Mouse (Mus musculus) bone marrow macrophage, adult 2 months (primary cell): ENCODE data around the gene Tekt2. TPM values are rescaled to one million over a fixed set of nuclear protein-coding genes. Genes with fewer than 3 reads are reported as not detected.

Experiments used
- H3K27ac ChIP-seq: 2 replicates; pipeline ENCODE4 v1.5.1; 2012; ENCODE audit warnings: low read depth, low read length; ENCODE audit not compliant: insufficient read depth
- H3K4me1 ChIP-seq: 2 replicates; pipeline ENCODE4 v1.6.1; 2012; ENCODE audit warnings: low read length; ENCODE audit not compliant: control insufficient read depth, insufficient read depth
- H3K4me3 ChIP-seq: 2 replicates; pipeline ENCODE4 v1.5.1; 2012; ENCODE audit warnings: mild to moderate bottlenecking, low read length, moderate library complexity; ENCODE audit not compliant: insufficient read depth
- CTCF ChIP-seq: IDR thresholded peaks from 2 replicates; pipeline ENCODE4 v1.5.1; 2012; ENCODE audit warnings: low read depth, mild to moderate bottlenecking, low read length, moderate library complexity
- POLR2A ChIP-seq: IDR thresholded peaks from 2 replicates; pipeline ENCODE4 v1.6.1; 2012; ENCODE audit warnings: mild to moderate bottlenecking, low read depth, low read length, borderline replicate concordance
- polyA plus RNA-seq: library from polyadenylated mRNA; stranded (reverse); fragments of >200 nt; gene quantifications from 2 replicates; pipeline ENCODE4 v1.2.4, GENCODE M21; 2012; ENCODE audit not compliant: missing spikeins, insufficient read depth, insufficient read length

The Tekt2 gene
- polyA plus RNA-seq, 1 experiment: 0.86 TPM

DNA sequence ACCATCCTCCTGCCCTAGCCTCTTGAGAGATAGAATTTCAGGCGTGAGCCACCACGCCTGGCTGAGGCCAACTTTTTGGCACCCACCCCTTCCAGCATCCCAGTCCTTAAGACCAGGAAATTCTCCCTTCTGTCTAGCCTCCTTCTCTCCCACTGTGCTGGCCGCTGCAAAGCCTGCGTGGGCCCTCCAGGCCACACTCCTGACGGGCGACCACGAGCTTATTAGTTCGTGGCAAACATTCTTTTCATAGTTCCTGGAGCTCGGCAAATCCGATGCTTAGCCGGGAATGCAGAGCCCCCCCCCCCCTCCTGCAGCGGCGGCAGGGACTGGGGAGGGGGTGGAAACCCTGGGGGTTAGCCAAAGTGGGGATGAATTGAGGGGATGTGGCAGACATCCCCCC, 34.3 kb downstream of the Tekt2 start:
- TF ChIP-seq POLR2A (no peak), CTCF (no peak)
- Histone ChIP-seq H3K27ac (no peak overlapping the region), H3K4me1 (no peaks in the 10 kb centered on the region), H3K4me3 (no peak overlapping the region)

DNA sequence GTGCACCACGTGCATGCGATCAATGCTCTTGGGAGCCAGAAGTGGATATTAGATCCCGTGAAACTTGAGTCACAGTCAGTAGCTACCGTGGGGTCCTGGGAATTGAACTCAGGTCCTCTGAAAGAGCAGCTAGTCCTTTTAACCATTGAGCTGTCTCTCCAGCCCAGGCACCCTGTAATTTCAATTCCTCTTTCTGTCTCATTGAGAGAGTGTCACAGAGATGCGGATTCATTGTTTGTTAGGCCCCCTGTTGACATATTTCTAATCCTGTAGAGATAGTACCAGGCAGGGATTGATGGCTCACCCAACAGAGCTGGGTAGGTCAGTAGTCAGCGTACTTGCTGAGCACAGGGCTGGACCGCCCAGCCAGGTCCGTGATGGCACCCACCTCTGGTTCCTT, 35.2 kb downstream of the Tekt2 start:
- Histone ChIP-seq H3K4me3 (no peak overlapping the region), H3K27ac (no peak overlapping the region), H3K4me1 (no peaks in the 10 kb centered on the region)
- TF ChIP-seq POLR2A (no peak), CTCF (no peak)

GRCm38 (mm10) chr4:126288085-126288666, 37.3 kb downstream of the Tekt2 start:
- Histone ChIP-seq H3K4me3 (peak overlapping the region; percentile 13), H3K27ac (no peak overlapping the region), H3K4me1 (no peaks in the 10 kb centered on the region)
- no peak for TF ChIP-seq CTCF
- TF ChIP-seq POLR2A: no peak

DNA sequence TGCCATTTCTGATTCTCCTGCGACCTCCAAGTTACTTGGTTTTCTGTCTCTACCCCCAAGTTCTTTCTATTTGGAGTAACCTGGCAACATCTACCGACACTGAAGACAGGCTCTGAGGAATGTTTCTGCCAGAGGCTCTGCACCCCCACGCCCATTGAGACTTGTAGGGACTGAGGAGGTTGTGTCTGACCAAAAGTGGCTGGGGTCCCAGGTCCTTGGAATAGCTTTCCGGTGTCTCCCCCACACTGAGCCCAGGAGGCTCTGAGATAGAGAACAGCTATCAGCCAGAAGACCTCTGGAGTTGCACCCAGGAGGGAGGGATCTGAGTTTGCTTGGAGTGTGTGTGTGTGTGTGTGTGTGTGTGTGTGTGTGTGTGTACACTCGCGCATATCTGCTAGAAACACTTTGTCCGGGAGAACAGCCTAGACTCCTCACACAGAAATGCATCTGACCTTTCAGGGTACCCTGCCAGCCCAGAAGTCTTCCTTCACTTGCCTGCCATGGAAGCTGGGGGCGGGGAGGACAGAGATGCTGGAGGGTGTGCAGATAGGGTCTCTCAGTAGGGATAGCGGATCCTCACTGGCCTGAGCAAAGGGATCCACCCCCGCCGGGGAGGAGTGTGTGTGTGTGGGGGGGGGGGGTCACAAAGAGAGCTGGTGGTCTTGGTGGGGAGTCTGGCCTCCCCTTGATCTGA, 38.0 kb downstream of the Tekt2 start:
- no peaks in the 10 kb centered on the region for H3K4me1 ChIP-seq
- no peak overlapping the region for H3K27ac ChIP-seq
- TF ChIP-seq POLR2A (no peak), CTCF (no peak)
- H3K4me3 ChIP-seq: peak overlapping the region; percentile 13; the same call in 1 of the 2 replicates

- Histone ChIP-seq H3K4me3 (peak within 1 kb of the TSS; percentile 40), H3K27ac (no peak within 1 kb of the TSS), H3K4me1 (no peaks in the 10 kb centered on the region)
- TF ChIP-seq CTCF (no peak), POLR2A (no peak)
Observed at GRCm38 (mm10) chr4:126286492-126286891, 39.0 kb downstream of the Tekt2 start, which contains the start of gene Col8a2. TSS of gene Col8a2 (plus strand) at chr4:126286793.

- TF ChIP-seq CTCF: no peak
- no peak for TF ChIP-seq POLR2A
- Histone ChIP-seq H3K4me3 (no peak overlapping the region), H3K4me1 (no peaks in the 10 kb centered on the region), H3K27ac (no peak overlapping the region)
Observed at GRCm38 (mm10) chr4:126283582-126283981, 41.9 kb downstream of the Tekt2 start.

GRCm38 (mm10) chr4:126281706-126282105, 43.8 kb downstream of the Tekt2 start:
- Histone ChIP-seq H3K27ac (no peak overlapping the region), H3K4me1 (no peaks in the 10 kb centered on the region), H3K4me3 (no peak overlapping the region)
- TF ChIP-seq CTCF (no peak), POLR2A (no peak)

DNA sequence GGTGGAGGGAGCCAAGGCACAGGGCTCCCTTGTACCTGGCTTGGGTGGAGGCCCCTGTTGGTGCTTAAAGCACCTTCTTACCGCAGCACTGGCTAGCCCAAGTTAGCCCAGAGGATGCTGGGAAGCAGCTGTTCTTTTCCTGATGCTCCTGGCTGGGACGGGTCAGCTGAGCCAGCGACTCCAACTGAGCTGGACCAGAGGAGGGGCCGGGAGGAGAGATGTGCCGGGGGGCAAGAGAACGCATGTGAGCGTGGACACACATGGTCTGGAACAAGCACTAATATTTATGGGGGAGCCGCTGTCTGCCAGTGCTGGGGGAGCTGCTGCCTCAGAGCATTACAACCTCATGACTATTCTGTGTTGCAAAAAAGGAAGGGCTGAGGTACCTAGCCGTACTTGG, 46.5 kb downstream of the Tekt2 start:
- Histone ChIP-seq H3K4me3 (no peak overlapping the region), H3K27ac (no peak overlapping the region), H3K4me1 (no peaks in the 10 kb centered on the region)
- no peak for TF ChIP-seq CTCF
- no peak for TF ChIP-seq POLR2A

GRCm38 (mm10) chr4:126278565-126278915, 46.9 kb downstream of the Tekt2 start:
- TF ChIP-seq CTCF: no peak
- TF ChIP-seq POLR2A: no peak
- H3K27ac ChIP-seq: no peak overlapping the region
- no peaks in the 10 kb centered on the region for H3K4me1 ChIP-seq
- H3K4me3 ChIP-seq: no peak overlapping the region

DNA sequence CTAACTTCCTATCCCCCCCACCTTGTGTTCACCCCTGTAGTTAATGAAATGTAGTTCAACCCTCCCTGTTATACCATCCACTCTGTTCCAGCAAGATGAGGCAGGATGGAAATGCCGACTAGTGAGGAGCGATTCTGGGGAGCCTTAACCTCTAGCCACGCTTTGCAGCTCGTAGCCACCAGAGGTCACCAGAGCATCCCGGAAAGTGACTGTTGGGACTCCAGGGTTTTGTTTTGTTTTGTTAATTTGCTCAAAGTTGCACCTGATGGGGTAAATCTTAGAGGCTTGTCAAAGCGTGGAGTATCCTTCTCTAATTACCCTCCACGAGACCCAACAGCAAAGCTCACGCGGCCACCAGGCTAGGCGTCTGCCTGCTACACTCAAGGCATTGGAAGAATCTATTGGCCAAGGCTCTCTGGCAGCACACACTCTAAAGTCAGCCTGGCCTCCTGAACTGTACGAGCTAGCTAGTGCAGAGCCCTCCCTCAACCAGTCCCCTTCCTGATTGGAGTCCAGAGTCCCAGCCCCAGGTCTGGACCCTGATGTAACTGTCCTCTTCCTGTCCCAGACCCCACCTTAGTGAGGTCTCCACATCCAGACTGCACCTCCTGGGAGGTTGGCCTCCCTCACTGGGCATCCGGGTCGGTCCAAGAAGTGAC, 47.5 kb downstream of the Tekt2 start:
- no peaks in the 10 kb centered on the region for H3K4me1 ChIP-seq
- no peak overlapping the region for H3K27ac ChIP-seq
- no peak for TF ChIP-seq POLR2A
- TF ChIP-seq CTCF: peak; percentile 93
- H3K4me3 ChIP-seq: no peak overlapping the region

DNA sequence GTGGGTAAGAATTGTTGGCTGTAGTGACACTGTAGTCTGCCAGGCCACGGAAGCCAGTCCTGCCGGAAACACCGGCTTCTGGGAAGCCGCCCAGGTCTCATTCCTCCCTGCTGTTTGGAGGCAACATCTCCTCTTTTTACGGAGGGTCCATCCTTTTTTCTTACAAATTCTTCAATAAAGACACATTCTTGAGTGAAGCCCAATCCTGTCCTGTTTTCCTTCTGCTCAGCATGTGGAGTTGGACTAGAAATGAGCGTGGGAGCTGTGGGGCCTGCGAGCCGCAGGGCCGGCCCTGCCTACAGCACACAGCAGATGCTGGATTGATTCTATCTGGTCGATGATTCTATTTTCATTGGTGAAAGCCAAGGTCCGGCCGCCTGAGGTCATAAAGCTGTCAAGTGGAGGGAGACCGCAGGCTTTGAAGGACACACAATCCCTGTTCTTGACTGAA, 49.8 kb downstream of the Tekt2 start:
- Histone ChIP-seq H3K4me1 (no peaks in the 10 kb centered on the region), H3K4me3 (no peak overlapping the region), H3K27ac (no peak overlapping the region)
- TF ChIP-seq CTCF (no peak), POLR2A (no peak)
